ENCODE assay signal across 8 mouse cellular contexts in genomic region chr7:75118022-75118673, GRCm38 (mm10).
DNase-seq lines count a peak whose midpoint lies in the region; ATAC-seq and TF ChIP-seq lines count a peak whose summit lies in the region.

No protein-coding gene starts in this region.

- peak overlapping the region; percentile 54; the same call in 1 of the 2 replicates for H3K9ac ChIP-seq in forebrain, embryonic 14.5 days (ENCODE audit: low read length)
- no peak overlapping the region for H3K9ac ChIP-seq in liver, embryonic 12.5 days

- no peaks in the 10 kb centered on the region for H3K36me3 ChIP-seq in forebrain, embryonic 14.5 days (ENCODE audit: control insufficient read depth, insufficient read depth, low read length)
- H3K36me3 ChIP-seq in liver, embryonic 12.5 days = no peaks in the 10 kb centered on the region
- H3K36me3 ChIP-seq in myocyte (ENCODE audit: control insufficient read depth, insufficient read depth) = no peaks in the 10 kb centered on the region

- no peak overlapping the region for H3K27ac ChIP-seq in forebrain, embryonic 14.5 days (ENCODE audit: low read depth, low read length)
- no peak overlapping the region for H3K27ac ChIP-seq in liver, embryonic 12.5 days

- peak overlapping the region; percentile 51 for H3K4me2 ChIP-seq in forebrain, embryonic 14.5 days (ENCODE audit: low read length)
- H3K4me2 ChIP-seq in liver, embryonic 12.5 days = peak overlapping the region; percentile 43
- peak overlapping the region; percentile 77 for H3K4me2 ChIP-seq in myocyte (ENCODE audit: low read depth)

- peak; percentile 94 for ATAC-seq in forebrain, embryonic 14.5 days
- ATAC-seq in inflammation-experienced regulatory T-cells, adult 6 months = peak; percentile 94
- ATAC-seq in liver, embryonic 12.5 days = 0 out of 2 replicates have a peak, but pooled peaks have one; percentile 42

- no peaks in the 10 kb centered on the region for H3K27me3 ChIP-seq in forebrain, embryonic 14.5 days (replicated peaks; ENCODE audit: control insufficient read depth, insufficient read depth, low read length)
- no peaks in the 10 kb centered on the region for H3K27me3 ChIP-seq in liver, embryonic 12.5 days (replicated peaks)
- no peaks in the 10 kb centered on the region for H3K27me3 ChIP-seq in myocyte (ENCODE audit: control insufficient read depth, insufficient read depth, insufficient read length)

- H3K9me3 ChIP-seq in forebrain, embryonic 14.5 days (replicated peaks; ENCODE audit: control insufficient read depth, low read length) = no peaks in the 10 kb centered on the region
- H3K9me3 ChIP-seq in liver, embryonic 12.5 days (replicated peaks) = no peaks in the 10 kb centered on the region

- no peak for TF ChIP-seq POLR2A in myocyte (IDR thresholded peaks at IDR 0.05; ENCODE audit: insufficient read length, low read depth)

- H3K79me2 ChIP-seq in myocyte (ENCODE audit: control insufficient read depth, insufficient read depth) = no peaks in the 10 kb centered on the region

- no peak overlapping the region for H3ac ChIP-seq in myocyte (ENCODE audit: control insufficient read depth, insufficient read length)

- H3K4me1 ChIP-seq in forebrain, embryonic 14.5 days (ENCODE audit: control insufficient read depth, insufficient read depth, low read length) = 0 out of 2 replicates have a peak, but pooled peaks cover 3% of the 10 kb centered on the region
- no peaks in the 10 kb centered on the region for H3K4me1 ChIP-seq in liver, embryonic 12.5 days

- DNase-seq in adrenal gland, adult 2 months = peak; percentile 41
- no peak for DNase-seq in adrenal gland, postnatal 4 days (ENCODE audit: low spot score in 2 of 2)
- peak; percentile 47 for DNase-seq in MN1 (ENCODE audit: low spot score)
- peak; percentile 89 for DNase-seq in forebrain, embryonic 14.5 days (ENCODE audit: low spot score)
- DNase-seq in testis, postnatal 10 days (ENCODE audit: low spot score) = no peak

- WGBS in forebrain, embryonic 14.5 days = 42% methylated on average over 7 of the region's 7 CpGs
- 31% methylated on average over 7 of the region's 7 CpGs for WGBS in liver, embryonic 12.5 days (ENCODE audit: insufficient replicate concordance)

- H3K4me3 ChIP-seq in forebrain, embryonic 14.5 days (ENCODE audit: low read depth, low read length) = peak overlapping the region; percentile 24
- no peak overlapping the region for H3K4me3 ChIP-seq in liver, embryonic 12.5 days
- no peak overlapping the region for H3K4me3 ChIP-seq in myocyte

TF ChIP-seq in myocyte, 11 proteins besides CTCF, POLR2A, EP300 and RAD21:
- no peak for TF ChIP-seq MYOG (IDR thresholded peaks at IDR 0.05; ENCODE audit: control insufficient read depth in 1 of 3, insufficient read depth in 1 of 3, insufficient read length in 2 of 3, low read depth in 2 of 3)
- TF ChIP-seq USF1 (IDR thresholded peaks at IDR 0.05; ENCODE audit: low read depth) = peak; percentile 83

Comparison
In these comparisons a context has a peak if more than half of its experiments do, and no peak if none do; other contexts are left out.
1. DNase-seq: peak in adrenal gland, adult 2 months (single experiment), MN1 (single experiment) and forebrain, embryonic 14.5 days (single experiment); none in adrenal gland, postnatal 4 days (0 of 2) and testis, postnatal 10 days (single experiment).
2. ATAC-seq: peak in every context shown above with its lines; median percentile 94 in forebrain, embryonic 14.5 days; 94 in inflammation-experienced regulatory T-cells, adult 6 months; 42 in liver, embryonic 12.5 days.
3. Peak in every context shown above with its lines, with median percentiles within 50 percentile points of each other: H3K4me2 ChIP-seq.